Mouse (Mus musculus): ENCODE data around the gene Znhit1.

Znhit1 gene

GRCm38 (mm10) chr5:136986695-136987137, 1.1 kb downstream of the Znhit1 start, which contains the start of gene Plod3:
Gene Plod3, plus strand, starts transcription at chr5:136987019.
- DNase-seq (ENCODE audit: low read depth, low spot score), result peak; percentile 99

- DNase-seq (ENCODE audit: low read depth, low spot score), result no peak
Observed at GRCm38 (mm10) chr5:136984828-136985227, 3.0 kb downstream of the Znhit1 start.

- DNase-seq (ENCODE audit: low read depth, low spot score), result peak; percentile 37
Observed at GRCm38 (mm10) chr5:136982338-136982930, 5.4 kb downstream of the Znhit1 start.

GRCm38 (mm10) chr5:136980974-136981373, 6.8 kb downstream of the Znhit1 start:
- no peak for DNase-seq (ENCODE audit: low read depth, low spot score)

GRCm38 (mm10) chr5:136979762-136980161, 8.1 kb downstream of the Znhit1 start:
- DNase-seq (ENCODE audit: low read depth, low spot score), result no peak

GRCm38 (mm10) chr5:136977769-136978168, 10.1 kb downstream of the Znhit1 start:
- no peak for DNase-seq (ENCODE audit: low read depth, low spot score)

- no peak for DNase-seq (ENCODE audit: low read depth, low spot score)
Observed at GRCm38 (mm10) chr5:136973670-136974069, 14.2 kb downstream of the Znhit1 start.

GRCm38 (mm10) chr5:136970703-136971102, 17.1 kb downstream of the Znhit1 start:
- no peak for DNase-seq (ENCODE audit: low read depth, low spot score)

- no peak for DNase-seq (ENCODE audit: low read depth, low spot score)
Observed at GRCm38 (mm10) chr5:136967592-136967991, 20.2 kb downstream of the Znhit1 start.

- DNase-seq (ENCODE audit: low read depth, low spot score), result no peak
Observed at GRCm38 (mm10) chr5:136966861-136967455, 20.9 kb downstream of the Znhit1 start.

- DNase-seq (ENCODE audit: low read depth, low spot score), result no peak
Observed at GRCm38 (mm10) chr5:136966331-136966730, 21.5 kb downstream of the Znhit1 start, which contains the start of gene Cldn15. Gene Cldn15, plus strand, starts transcription at chr5:136966616.

GRCm38 (mm10) chr5:136965686-136966085, 22.1 kb downstream of the Znhit1 start:
- DNase-seq (ENCODE audit: low read depth, low spot score), result no peak

- no peak for DNase-seq (ENCODE audit: low read depth, low spot score)
Observed at GRCm38 (mm10) chr5:136965210-136965609, 22.6 kb downstream of the Znhit1 start.

GRCm38 (mm10) chr5:136962966-136963540, 24.8 kb downstream of the Znhit1 start:
- no peak for DNase-seq (ENCODE audit: low read depth, low spot score)

- DNase-seq (ENCODE audit: low read depth, low spot score), result peak; percentile 46
Observed at GRCm38 (mm10) chr5:136962501-136962900, 25.3 kb downstream of the Znhit1 start.

GRCm38 (mm10) chr5:136961983-136962461, 25.8 kb downstream of the Znhit1 start:
- peak; percentile 80 for DNase-seq (ENCODE audit: low read depth, low spot score)

GRCm38 (mm10) chr5:136961334-136961982, 26.4 kb downstream of the Znhit1 start:
- DNase-seq (ENCODE audit: low read depth, low spot score), result no peak

- no peak for DNase-seq (ENCODE audit: low read depth, low spot score)
Observed at GRCm38 (mm10) chr5:136960053-136960452, 27.8 kb downstream of the Znhit1 start.

GRCm38 (mm10) chr5:136958991-136959605, 28.7 kb downstream of the Znhit1 start:
- no peak for DNase-seq (ENCODE audit: low read depth, low spot score)

- no peak for DNase-seq (ENCODE audit: low read depth, low spot score)
Observed at GRCm38 (mm10) chr5:136957250-136957649, 30.6 kb downstream of the Znhit1 start.

- DNase-seq (ENCODE audit: low read depth, low spot score), result no peak
Observed at GRCm38 (mm10) chr5:136955622-136956021, 32.2 kb downstream of the Znhit1 start.

- DNase-seq (ENCODE audit: low read depth, low spot score), result no peak
Observed at GRCm38 (mm10) chr5:136953440-136953951, 34.3 kb downstream of the Znhit1 start.
